Mouse (Mus musculus) c-Kit-positive CD71-positive TER-119-positive erythroid progenitor cells, embryonic 14.5 days (primary cell): ENCODE data around the gene Shisa6.

Source experiments
- DNase-seq: peaks from one replicate; pipeline ENCODE4 v3.0.0-alpha.2; 2013; ENCODE audit warnings: low spot score

The Shisa6 gene

DNA sequence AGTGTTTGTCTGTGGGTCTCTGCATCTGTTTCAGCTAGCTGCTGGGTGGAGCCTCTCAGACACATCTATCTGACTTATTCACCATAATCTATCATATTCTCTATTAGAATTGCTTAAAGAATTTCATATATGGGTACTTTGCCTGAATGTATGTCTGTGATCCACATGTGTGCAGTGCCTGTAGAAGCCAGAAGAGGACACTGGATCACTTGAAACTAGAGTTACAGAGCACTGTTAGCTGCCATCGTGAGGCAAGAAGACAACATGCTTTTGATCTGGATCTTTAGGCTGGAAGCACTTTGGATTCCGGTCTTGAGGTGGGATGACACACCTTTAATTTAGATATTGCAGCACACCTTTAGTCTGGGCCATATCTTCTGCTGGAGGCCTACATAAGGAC, 289.2 kb downstream of the Shisa6 start:
- no peak for DNase-seq

DNA sequence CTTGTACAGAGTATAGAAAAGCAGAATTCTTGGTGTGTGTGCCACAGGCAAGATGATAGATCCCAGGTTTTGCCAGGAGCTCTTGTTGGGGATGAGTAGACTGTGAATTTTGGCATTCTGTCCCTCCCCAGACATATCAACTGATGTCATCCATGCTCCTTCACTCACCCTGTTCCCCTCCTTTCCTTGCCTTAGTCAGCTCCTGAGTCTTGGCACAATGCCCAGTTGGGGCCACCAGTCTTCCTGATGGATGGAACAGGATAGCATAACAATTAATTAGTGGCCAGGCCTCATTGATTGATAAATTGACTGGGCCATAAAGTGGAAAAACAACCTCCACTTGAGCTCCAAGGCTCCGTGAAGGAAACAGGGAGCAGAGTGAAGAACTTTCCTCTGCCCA, 292.9 kb downstream of the Shisa6 start:
- no peak for DNase-seq

DNA sequence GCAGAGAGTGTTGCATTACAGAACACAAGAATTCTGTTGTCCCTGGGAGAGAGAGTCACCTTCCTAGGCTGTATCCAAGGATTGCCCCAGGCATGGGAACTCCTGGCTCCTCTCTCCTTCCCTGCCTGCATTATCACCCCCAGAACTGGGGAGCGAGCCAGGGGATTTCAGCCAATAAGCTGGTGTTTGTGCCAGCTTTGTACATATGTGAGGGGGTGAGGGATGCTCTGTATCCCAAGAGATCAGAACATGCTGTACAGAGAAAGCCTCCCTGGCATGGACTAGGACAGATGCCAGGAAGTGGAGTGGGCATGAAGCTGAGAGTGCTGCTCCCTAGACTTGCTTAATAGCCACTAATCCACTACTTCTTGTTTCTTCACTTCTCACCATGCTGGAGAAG, 303.6 kb downstream of the Shisa6 start:
- no peak for DNase-seq

DNA sequence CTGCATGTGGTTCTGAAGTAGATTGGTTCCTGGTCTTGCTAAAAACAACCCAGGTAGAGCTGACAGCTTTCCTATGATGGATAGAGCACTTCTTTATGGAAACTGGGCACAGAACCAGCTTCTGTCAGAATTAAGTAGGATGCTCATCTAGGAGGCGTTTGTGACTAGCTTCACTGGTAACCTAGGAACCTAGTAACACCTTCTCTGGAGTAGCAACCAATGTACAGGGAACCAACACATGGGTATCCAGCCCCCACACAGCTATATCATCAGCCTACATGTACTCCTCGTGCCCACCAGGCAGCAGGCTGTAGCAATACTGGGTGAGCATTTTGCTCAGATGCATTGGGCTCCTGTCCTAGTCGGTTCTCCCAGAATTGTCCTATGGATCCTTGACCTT, 307.3 kb downstream of the Shisa6 start:
- DNase-seq, result no peak

DNA sequence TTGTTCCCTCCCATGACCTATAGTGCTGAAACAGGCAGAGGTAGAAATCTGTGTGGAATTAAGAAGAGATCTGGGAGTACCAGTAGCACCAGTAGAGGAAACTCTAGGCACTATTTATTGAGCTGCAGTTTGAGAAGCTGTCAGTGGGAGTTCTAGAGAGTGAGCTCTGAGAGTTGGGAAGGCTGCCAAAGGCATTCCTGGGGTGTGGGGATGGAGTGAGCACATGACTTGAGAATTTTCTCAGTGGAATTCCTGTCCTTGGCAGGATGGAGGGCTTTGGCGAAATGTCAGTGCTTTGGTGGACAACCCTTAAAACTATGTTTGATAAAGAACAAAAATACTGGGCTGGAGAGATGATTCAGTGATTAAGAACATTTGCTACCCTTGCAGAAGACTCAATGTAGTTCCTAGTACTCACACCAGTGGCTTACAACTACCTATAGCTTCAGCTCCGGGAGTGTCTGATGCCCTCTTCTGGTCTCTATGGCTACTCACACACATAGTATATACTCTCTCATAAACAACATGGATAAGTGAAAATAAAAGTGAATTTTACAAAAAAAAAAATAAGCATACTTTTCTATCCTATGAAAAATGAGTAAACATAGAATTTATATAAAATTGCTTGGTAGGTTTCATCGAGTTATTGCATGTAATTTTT, 337.0 kb downstream of the Shisa6 start:
- no peak for DNase-seq

DNA sequence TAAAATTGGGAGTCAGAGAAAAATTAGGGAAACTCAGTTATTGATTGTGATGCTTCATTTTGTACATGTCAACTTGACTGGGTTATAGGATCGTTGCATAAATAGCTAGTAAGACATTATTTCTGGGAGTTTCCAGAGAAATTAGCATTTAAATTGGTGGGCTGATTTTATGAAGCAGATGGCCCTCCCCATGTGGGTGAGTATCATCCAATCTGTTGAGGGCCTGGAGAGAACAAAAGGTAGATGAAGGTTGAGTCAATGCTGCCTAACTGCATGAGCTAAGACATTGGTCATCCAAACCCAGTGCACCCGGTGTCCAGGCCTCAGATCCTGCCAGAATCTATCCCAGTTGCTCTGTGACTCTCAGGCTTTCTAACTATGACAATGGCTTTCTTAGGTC, 337.6 kb downstream of the Shisa6 start:
- DNase-seq, result no peak

DNA sequence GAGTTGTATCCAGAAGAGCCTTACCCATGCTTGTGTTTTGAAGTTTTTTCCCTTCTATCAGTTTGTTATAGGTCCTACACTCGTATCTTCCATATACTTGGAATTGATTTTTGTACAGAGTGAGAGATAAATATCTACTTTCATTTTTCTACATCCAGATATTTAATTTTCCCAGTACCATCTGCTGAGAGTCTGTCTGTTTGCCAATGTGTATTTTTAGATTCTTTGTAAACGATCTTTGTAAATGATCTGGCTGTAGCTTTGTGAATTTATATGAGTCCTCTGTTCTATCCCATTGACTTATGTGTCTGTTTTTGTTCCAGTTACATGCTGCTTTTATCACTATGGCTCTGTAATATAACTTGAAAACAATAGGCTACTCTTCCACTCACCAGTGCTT, 348.0 kb downstream of the Shisa6 start:
- DNase-seq, result no peak

DNA sequence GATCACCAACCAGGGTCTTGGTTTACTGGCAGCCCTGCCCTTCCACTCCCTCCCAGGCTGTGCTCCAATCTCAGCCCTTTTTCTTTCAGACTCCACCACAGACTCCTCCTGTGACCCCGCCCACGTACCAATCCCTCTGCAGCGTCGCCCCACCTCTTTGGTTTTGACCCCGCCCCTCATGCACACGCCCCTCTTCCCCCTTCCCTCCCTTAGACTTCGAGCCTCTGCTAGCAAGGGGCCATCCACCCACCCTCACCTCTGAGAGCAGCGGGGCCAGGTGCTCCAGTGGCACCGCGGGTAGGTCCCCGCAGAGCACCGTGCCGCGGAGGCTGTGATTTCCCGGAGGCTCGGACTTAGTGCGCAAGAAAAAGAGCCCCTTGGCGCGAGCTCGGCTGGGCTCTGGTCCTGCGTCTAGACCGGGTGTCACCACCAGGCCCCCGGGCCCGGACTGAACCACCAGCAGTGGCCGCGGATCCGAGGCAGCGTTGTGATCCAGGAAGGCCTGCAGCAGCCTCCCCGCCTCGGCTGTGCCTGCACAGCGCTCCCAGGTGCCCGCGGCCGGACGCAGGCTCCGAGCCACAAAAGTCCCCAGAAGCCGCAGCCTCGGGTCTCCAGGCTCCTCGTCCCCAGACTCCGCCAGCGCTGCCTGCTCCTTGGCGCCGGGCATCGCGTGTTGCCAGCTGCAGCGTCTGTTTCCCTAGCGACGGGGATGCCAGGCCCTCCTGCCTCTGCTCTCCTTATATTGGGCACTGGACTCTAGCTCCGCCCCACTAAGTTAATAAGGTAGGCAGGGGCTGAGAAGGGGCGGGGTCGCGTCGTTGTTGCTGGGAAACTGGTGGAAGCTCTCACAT, 357.7 kb downstream of the Shisa6 start, which contains the start of gene Dnah9:
Dnah9 (minus strand) TSS at position 751 of the 851 bp plus-strand sequence.
- DNase-seq, result no peak

DNA sequence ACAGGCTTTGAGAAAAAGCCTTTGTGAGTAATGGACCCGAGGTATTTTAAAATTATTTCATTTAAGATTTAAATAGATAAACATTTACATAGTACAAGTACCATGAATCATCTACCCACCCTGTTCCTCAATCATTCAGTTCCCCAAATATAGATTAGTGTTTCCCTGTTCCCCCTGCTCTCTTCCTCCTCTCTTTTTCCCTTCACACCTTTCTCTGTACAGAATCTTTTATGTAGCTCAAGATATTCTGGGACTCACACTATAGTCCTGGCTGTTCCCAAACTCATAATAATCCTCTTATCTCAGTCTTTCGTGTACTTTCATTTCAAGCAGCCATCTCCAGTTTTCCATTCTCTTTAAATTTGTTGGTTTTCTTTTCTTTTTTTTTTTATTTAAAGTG, 361.7 kb downstream of the Shisa6 start:
- no peak for DNase-seq
